Mouse (Mus musculus): ENCODE results near the gene Olfr147. TPM values are rescaled to one million over a fixed set of nuclear protein-coding genes. Genes with fewer than 3 reads are reported as not detected.

Gene Olfr147
- not detected in 2 replicates for polyA plus RNA-seq (2012; rRNA removed)

DNA sequence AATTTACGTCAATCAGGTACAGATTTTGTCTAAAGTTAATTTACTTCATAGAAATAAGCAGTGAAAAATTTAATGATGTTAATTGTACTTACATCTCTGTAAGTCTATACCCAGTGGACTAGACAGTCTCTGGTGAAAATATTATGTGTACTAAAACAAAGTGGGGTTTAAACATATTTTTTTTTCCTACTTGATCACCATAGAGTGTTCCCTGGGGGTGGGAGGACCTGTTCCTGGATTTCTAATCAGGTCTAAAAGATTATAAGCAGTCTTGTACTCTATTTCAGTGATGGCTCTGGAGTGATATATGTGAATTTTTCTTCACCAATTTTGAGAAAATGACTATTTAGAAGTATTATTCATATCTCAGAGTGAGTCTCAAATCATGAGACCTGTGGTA, at the start of gene Olfr147:
Gene Olfr147 (plus strand): TSS at position 301 of the 400 bp plus-strand sequence.

DNA sequence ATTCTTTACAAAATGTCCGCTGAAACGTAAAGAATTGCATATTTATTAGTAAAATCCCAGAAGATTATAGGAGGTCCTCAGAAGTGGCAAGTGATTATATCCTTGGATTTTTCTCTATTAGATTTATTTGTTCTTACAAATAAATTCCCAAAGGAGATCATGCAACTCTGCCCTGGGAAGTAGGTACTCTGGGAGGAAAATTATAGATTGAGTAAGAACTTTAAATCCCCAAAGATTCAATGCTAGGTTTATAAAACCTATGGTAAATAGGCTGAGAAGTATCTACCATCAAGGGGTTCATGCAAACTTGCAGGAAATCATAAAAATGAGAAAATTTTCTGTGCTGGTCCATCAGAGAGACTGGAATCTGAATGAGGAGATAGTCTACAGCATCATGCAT, 34.9 kb upstream of the Olfr147 start, which contains the start of gene Olfr250:
Gene Olfr250 (plus strand): TSS at position 301 of the 400 bp plus-strand sequence.

DNA sequence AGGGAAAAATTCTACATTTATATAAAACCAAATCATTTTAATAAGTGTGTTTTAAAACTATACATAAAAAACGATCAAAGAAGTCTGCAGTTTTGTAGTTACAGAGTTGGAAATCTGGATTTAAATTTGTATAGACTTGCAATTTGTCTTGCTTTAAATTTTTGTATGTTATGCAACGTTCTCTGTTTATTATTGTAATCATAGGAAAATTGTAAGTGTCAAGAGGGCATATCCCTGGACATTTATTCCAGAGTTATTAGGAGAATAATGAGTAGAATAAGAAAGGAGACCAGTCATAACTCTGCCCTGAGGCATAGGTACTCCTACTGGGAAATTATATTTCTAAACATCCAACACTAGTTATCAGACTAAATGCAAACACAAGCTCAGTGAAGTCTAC, 24.7 kb upstream of the Olfr147 start, which contains the start of gene Olfr251:
Gene Olfr251 (plus strand): TSS at position 301 of the 400 bp plus-strand sequence.

DNA sequence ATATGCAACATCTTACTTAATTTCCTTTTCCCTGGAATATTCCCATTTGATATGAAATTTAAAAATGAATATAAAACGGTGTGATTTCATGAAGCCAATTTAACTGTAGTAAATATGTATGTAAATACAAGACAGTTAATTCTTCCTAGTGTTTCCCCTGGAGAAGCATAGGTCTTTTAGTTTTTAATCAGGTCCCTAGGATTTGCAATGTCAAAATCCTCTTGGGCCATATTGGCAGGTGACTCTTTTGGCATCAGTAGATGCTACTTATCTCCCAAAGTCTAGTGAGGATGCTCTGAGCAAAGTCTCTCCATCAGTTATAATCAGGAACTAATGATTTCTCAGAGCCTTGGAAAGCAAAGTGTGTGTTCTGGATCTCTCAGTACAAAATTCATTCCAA, 27.7 kb downstream of the Olfr147 start, which contains the start of gene Olfr901:
Gene Olfr901 (plus strand): TSS at position 301 of the 400 bp plus-strand sequence.

DNA sequence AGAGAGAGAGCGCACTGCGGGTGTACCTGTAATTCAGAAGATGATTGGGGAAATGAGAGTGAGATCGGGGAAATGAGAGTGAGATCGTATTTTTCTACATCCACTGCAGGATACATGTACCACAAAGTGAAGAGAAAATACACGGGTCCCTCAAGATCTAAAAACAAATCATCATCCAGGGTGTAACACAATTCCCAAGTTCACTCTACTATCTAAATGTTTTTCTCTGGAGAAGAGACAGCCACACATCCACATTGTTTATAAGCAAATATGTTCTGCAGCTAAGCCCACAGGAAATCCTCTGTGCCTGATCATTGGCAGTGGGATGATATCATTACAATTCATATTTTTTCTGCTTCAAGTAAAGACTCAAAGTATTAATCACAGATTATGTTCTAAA, 45.9 kb downstream of the Olfr147 start, which contains the start of gene Olfr902:
Gene Olfr902 (plus strand): TSS at position 301 of the 400 bp plus-strand sequence.

Other genes with a start within 250 kb of the Olfr147 start
- not detected in 2 replicates for gene Olfr891, start 220.9 kb upstream of the Olfr147 start, polyA plus RNA-seq (2012; rRNA removed)
- not detected in 2 replicates for gene Olfr893, start 193.3 kb upstream of the Olfr147 start, polyA plus RNA-seq (2012; rRNA removed)
- not detected in 2 replicates for gene Olfr894, start 183.6 kb upstream of the Olfr147 start, polyA plus RNA-seq (2012; rRNA removed)
- gene Olfr143, start 148.9 kb upstream of the Olfr147 start, polyA plus RNA-seq (2012; rRNA removed): not detected in 2 replicates
- not detected in 2 replicates for gene Olfr895, start 133.8 kb upstream of the Olfr147 start, polyA plus RNA-seq (2012; rRNA removed)
- not detected in 2 replicates for gene Olfr896-ps1, start 110.6 kb upstream of the Olfr147 start, polyA plus RNA-seq (2012; rRNA removed)
- not detected in 2 replicates for gene Olfr25, start 72.6 kb upstream of the Olfr147 start, polyA plus RNA-seq (2012; rRNA removed)
- gene Olfr898, start 53.3 kb upstream of the Olfr147 start, polyA plus RNA-seq (2012; rRNA removed): not detected in 2 replicates
- gene Olfr250, start 34.8 kb upstream of the Olfr147 start, polyA plus RNA-seq (2012; rRNA removed): not detected in 2 replicates
- not detected in 2 replicates for gene Olfr251, start 24.6 kb upstream of the Olfr147 start, polyA plus RNA-seq (2012; rRNA removed)
- gene Olfr901, start 27.8 kb downstream of the Olfr147 start, polyA plus RNA-seq (2012; rRNA removed): not detected in 2 replicates
- not detected in 2 replicates for gene Olfr902, start 46.0 kb downstream of the Olfr147 start, polyA plus RNA-seq (2012; rRNA removed)
- gene Olfr904, start 61.4 kb downstream of the Olfr147 start, polyA plus RNA-seq (2012; rRNA removed): not detected in 2 replicates
- gene Olfr905, start 69.4 kb downstream of the Olfr147 start, polyA plus RNA-seq (2012; rRNA removed): not detected in 2 replicates
- not detected in 2 replicates for gene Olfr906, start 85.4 kb downstream of the Olfr147 start, polyA plus RNA-seq (2012; rRNA removed)
- gene Olfr907, start 94.1 kb downstream of the Olfr147 start, polyA plus RNA-seq (2012; rRNA removed): not detected in 2 replicates
- gene Olfr911-ps1, start 119.9 kb downstream of the Olfr147 start, polyA plus RNA-seq (2012; rRNA removed): not detected in 2 replicates
- gene Olfr910, start 136.2 kb downstream of the Olfr147 start, polyA plus RNA-seq (2012; rRNA removed): not detected in 2 replicates
- gene Olfr912, start 178.5 kb downstream of the Olfr147 start, polyA plus RNA-seq (2012; rRNA removed): not detected in 2 replicates
- not detected in 2 replicates for gene Olfr913, start 191.1 kb downstream of the Olfr147 start, polyA plus RNA-seq (2012; rRNA removed)
- gene Olfr914, start 203.4 kb downstream of the Olfr147 start, polyA plus RNA-seq (2012; rRNA removed): not detected in 2 replicates